Mouse (Mus musculus): ENCODE measurements around the gene Ugt2b1. TPM values are rescaled to one million over a fixed set of nuclear protein-coding genes. Genes with fewer than 3 reads are reported as not detected.
"Not testable (repeated sequence)": the region's sequence is repeated elsewhere in the genome, so short reads cannot be mapped to it uniquely, and the experiment has no call there.

Ugt2b1 gene
- not detected for total RNA-seq (2021)
- long read RNA-seq, experiment 1 = 0 reads
- long read RNA-seq, experiment 2 = 0 reads

DNA sequence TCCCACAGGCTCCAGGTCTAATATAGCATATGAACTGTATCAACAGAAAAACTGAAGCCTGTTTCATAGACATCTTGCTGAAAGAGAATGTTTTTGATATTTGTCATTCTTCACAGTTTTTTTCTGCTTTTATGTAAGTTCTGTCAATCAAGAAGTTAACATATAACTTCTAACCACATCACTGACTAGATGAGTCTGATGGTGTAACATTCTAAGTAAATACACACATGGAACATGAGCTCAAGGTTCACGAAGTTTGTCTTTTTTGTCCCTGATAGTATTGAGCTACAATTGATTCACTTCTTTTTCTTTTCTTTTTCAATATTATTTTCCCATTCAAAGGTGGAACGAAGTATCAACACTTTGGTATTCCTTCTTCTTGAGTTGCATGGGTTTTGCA lies at the start of gene Ugt2b1:
TSS of gene Ugt2b1 (minus strand) at position 105 of the 400 bp plus-strand sequence.
- DNase-seq (ENCODE audit: low spot score in 2 of 2) = no peak

DNA sequence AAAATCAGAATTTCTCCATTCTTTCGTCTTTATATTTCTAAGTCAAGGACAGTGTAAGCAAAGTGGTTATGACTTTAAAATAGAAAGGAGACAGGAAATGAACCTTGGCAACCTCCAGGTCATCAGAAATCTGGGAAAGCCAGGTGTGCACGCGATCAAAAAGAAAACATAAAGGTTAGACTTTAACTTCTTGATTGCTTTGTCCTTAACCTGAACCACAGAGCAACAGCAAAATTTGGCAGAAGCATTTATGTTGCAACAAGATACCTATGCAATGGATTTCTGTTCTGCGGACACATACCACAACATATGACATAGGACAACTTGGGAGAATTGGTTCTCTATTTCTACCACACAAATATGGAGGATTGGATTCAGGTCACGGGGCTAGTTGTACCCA lies 40.9 kb upstream of the Ugt2b1 start:
- not testable (repeated sequence) for DNase-seq (ENCODE audit: low spot score in 2 of 2)

DNA sequence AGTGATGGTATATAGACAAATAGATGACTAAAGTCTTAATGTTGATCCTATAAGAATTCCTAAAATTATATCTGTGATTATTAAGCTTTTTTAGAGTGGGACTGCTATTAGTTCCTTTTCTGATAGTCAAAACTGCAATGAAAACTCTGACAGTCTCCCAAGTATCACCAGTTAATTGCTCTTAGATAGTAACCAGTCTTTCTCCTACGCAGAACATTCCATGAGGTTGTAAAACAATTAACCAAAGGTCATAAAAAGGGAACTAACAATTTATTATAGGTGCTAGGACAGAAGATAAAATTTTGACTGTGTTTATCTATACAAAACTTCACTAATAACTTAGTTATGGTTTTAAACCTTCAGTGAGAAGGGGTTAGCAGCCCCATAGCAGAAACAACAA lies 36.5 kb upstream of the Ugt2b1 start:
- DNase-seq (ENCODE audit: low spot score in 2 of 2) = not testable (repeated sequence)

DNA sequence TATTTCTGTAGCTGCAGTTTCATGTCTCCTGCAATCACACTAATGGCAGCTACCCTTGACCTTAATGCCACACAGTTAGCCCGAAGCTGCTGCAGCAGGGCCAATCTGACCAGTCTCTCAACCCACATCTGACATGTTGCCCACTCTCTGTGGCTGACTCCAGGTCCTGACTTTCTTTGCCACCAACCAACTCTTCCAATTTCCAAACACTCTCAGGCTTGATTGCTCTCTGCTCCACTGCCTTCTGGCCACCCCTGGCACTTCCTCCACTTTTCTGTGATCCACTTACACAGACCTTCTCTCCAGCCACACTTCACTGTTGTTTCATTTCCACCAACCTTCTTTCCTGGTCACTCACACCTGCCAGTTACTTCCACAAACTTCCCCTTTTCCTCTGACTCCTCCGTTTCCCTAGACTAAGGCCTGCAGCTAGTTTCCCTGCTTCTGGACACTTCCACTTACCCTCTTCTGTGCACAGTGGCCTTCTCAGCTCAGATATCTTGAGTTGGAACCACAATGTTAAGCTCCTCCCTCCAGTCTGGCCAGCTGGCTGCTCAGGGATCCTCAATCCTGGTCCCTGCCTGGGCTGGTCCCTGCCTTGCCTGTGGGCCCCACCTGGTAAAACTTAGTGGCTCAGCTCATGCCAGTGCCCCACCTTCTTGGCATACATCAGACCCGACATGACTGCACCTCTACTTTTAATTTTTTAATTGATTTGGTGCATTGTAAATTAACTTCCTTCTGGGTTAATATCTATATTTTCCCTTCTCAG lies 35.4 kb upstream of the Ugt2b1 start:
- no peak for DNase-seq (ENCODE audit: low spot score in 2 of 2)

DNA sequence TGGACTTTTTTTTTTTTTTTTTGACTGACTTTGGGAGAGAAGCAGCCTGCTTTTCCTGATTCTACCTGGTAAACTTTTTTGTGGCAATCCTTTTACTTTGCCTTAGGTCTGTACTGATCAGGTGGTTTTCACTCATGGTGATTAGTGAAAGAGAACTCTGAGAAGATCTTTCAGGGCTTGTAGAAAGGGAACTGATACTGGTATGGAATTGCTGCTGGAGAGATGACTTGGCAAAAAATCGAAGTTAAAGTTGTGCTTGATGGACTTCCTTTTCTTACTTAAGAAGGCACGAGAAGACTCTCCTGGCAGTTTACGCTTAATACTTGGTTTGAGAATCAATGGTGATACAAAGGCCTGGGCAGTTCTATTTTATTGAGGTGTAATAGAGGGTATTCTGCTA lies 34.2 kb upstream of the Ugt2b1 start:
- no peak for DNase-seq (ENCODE audit: low spot score in 2 of 2)

DNA sequence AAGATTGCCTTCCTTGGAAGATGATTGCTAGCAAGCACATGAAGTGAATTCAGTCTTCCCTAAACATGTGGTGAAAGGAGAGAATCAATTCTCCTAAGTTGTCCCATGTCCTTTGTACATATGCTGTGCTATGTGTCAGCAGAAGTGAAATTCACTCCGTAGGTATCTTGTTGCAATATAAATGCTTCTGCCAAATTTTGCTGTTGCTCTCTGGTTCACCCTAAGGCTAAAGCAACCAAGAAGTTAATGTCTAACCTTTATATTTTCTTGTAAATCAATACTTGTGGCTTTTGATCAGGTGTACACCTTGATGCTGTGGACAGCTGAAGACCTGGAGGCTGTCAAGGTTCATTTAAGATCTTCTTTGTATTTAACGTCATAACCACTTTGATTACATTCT lies 15.8 kb upstream of the Ugt2b1 start:
- DNase-seq (ENCODE audit: low spot score in 2 of 2) = no peak

DNA sequence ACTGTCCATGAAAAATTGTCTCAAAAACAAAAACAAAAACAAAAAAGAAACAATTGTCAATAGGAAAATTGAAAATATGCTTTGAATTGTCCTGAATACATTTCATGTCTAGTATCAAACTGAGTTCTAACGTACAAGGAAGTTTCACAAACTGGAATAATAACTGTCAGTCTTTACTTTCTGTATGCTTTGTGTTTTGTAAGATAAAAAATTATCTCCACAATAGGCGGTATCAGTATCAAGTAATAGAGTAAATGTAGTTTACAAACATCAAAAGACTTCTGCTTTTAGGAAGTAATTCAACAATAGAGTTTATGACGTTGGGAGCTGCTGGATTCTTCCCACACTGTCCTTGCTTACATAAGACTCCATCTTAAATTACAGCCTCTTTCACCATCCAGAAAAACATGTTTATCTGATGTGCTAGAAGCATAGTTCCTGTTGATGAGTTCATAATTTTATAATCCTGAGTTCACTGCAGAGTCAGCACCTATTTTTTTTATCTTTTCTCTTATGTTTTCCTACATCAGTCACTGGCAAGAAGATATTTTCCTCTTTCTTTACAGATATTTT lies 5.6 kb downstream of the Ugt2b1 start:
- no peak for DNase-seq (ENCODE audit: low spot score in 2 of 2)

DNA sequence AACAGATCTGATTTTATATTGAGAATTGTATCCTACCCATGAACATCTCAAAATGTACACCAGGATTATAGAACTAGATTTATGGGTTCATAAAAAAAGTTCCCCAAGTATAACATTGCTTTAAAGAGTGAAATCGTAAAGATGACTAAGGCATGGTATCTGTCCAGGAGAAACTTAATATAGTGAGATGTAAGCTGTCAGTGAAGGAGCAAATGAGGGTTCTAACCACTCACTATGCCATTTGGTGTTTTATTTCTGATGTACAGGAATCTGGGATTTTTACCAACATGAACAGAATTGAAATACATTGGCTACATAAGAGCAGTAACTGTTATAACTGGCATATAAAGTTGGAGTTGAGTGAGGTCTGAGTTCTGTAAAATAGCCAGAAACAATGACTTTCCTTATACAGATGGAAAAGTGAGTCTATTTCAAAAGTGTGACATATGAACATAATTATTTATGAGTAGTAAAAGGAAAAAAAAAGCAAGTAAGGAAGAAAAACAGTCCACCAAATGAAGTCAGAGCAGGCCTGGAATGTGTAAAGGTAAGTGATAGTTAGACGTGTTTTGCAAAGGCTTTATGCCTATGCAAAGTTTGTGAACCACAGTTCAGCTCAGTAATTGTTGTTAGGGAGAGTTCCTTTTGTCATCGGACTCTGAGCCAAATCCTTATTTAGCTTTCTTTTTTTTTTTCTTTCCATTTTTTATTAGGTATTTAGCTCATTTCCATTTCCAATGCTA lies 14.8 kb downstream of the Ugt2b1 start:
- DNase-seq (ENCODE audit: low spot score in 2 of 2) = no peak

DNA sequence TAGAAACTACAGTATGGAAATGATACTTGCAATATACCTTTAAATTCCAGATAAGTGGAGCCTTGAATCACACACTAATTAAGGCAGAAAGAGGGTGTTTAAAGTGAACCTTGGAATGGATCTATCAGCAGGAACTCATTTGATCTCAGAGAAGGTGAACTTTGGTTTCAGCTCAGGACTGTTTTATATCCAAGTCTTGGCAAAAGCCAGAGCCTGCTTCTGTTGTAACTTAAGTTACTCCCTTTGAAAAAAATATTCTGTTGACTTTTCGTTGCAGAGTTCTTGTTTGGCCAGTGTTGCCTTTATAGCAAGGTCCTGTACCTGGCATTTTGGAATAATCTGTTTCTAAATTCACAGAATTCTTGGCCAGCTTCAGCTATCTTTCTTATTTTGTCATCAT lies 15.6 kb downstream of the Ugt2b1 start:
- DNase-seq (ENCODE audit: low spot score in 2 of 2) = no peak

DNA sequence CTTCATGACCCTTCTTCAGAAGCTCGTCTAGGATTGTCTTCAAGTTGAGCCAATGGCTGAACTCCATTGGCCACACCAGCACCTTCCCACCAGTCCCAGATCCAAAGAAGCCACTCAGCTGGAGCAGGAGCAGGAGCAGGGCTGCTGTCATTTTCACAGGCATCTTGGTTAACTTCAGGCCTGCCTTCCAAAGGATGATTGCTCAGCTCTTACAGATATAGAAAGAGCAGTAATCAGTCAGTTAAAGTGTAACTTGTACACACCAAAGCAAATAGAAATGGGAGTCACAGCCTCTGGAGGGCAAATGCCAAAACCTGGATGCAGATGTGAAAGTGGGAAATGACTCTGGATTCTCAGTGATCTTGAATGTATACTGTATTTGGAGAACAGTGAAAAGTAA lies 19.6 kb downstream of the Ugt2b1 start, which contains the start of gene Ugt2b34:
TSS of gene Ugt2b34 (minus strand) at position 180 of the 400 bp plus-strand sequence.
- DNase-seq (ENCODE audit: low spot score in 2 of 2) = no peak

DNA sequence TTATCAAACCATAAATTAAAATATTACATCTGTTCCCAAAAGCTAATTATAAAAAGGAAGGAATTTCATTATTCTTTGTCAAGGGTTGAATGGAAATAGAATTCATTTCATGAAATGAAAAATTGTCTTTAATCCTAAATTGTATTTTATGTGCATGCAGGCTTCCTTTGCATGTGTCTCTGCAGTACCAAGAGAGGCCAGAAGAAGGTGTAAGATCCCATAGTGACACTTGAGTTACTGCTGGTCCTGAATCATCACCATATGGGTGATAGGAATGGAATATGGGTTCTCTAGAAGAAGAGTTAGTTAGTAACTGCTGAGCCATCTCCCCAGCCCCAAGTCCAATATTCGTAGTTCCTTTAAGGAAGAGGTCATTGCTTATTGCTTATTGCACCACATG lies 36.4 kb downstream of the Ugt2b1 start:
- DNase-seq (ENCODE audit: low spot score in 2 of 2) = no peak

DNA sequence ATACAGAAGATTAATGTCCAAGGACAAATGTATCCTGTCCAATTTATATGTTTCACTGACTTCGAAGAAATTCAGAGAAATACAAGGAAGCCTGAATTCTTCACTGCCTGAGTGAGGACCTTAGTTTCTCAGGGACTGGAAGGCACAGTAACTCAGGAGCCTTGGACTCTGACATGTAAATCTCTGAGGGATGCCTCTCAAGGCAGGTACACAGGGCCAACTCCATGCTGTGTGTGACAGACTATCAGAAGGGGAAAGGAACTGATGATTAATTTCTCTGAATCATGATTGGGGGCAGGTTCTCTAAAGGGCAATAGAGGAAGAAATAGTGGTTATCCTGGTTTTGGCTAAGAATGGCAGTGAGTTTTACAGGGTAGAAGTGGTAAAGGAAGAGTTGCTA lies 37.9 kb downstream of the Ugt2b1 start:
- DNase-seq (ENCODE audit: low spot score in 2 of 2) = no peak

DNA sequence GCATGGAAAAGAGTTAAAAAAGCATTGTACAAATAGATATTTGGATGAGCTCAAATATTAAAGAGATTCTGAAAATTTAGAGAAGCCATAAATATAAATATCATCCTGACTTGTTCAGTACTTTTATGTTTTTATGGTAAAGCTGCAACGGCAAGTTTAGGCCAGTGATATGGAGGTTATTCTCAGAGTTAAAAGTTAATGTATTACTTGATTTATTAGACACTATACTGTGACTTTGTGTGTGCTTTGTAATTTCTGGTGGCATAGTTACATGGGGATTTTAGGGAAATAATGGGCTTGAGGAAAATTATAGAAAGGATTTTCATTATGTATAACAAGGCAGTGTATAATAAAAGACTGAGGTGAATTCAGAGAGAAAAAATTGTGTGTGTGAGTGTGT lies 39.2 kb downstream of the Ugt2b1 start:
- no peak for DNase-seq (ENCODE audit: low spot score in 2 of 2)

DNA sequence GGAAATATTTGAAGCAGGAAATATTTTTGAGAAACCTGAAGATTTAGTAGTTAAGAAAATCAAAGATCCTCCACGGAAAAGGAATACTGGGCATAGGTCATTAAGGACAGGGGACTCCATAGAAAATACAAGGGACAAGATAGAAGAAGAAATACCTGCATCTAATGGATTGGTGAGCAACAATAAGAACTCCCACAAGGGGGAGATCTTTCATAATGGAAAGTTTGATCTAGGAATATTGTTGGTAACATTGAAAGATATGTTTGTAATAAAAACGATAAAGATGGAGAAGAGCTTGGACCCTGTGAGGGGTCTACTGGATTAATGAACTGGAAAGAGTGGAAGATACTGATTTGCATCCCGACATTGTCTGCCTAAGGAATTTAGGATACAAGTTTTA lies 39.7 kb downstream of the Ugt2b1 start:
- peak in 1 of 2 experiments; percentile 33 for DNase-seq (ENCODE audit: low spot score in 2 of 2)

DNA sequence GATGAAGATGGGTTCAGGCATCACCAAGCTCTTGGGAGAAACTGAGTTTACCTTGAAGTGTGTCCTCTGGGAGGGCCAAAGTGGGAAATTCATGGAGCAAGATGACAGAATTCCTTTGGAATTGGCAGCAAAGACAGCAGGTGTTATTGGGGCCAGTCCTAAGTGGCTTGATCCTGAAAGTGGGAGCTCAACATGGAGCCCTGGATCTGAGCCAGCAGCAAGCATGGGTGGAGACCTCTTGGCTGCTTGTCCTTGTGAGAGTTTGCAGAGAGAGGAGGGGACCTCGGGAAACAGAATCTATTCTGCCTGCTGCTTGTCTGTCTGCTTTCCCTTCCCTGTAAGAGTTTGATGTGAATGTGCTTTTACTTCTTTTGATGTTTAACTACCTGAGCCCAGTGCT lies 54.5 kb downstream of the Ugt2b1 start:
- DNase-seq (ENCODE audit: low spot score in 2 of 2) = no peak

Other genes starting within 250 kb of the Ugt2b1 start
- gene Tmprss11e, start 180.7 kb downstream of the Ugt2b1 start, total RNA-seq (2021) = not detected
- 10 to 100 TPM; 52.6 to 54.7 TPM for gene Ythdc1, start 122.3 kb downstream of the Ugt2b1 start, total RNA-seq (2021)
- not detected for gene Ugt2b34, start 19.6 kb downstream of the Ugt2b1 start, total RNA-seq (2021)
- gene Ugt2b35, start 74.3 kb upstream of the Ugt2b1 start, total RNA-seq (2021) = not detected
- gene Ugt2b36, start 166.0 kb upstream of the Ugt2b1 start, total RNA-seq (2021) = not detected
- gene Ugt2b5, start 213.8 kb upstream of the Ugt2b1 start, total RNA-seq (2021) = not detected

Data from layer of hippocampus, postnatal 14 days (tissue).